Mouse (Mus musculus): ENCODE measurements around the gene Agap1. TPM values are rescaled to one million over a fixed set of nuclear protein-coding genes. Genes with fewer than 3 reads are reported as not detected.

The Agap1 gene
- 7.7 and 8.9 TPM in 2 replicates for polyA plus RNA-seq (2015; fragmentation: Nextera tagmentation; extraction: Ambion mirVana)

- peaks cover 19% of the 10 kb centered on the region for H3K4me1 ChIP-seq (ENCODE audit: insufficient read depth, low read length)
- ATAC-seq (ENCODE audit: low FRiP score, low TSS enrichment) = peak; percentile 97
Measured at GRCm38 (mm10) chr1:89454196-89455123, at the start of gene Agap1. TSS of gene Agap1 (plus strand) at chr1:89454806.

GRCm38 (mm10) chr1:89405991-89406390 lies 48.6 kb upstream of the Agap1 start:
- H3K9ac ChIP-seq (replicated peaks; ENCODE audit: low read length) = no peak overlapping the region
- no peaks in the 10 kb centered on the region for H3K9me3 ChIP-seq (ENCODE audit: low read length)
- H3K4me1 ChIP-seq (ENCODE audit: insufficient read depth, low read length) = no peaks in the 10 kb centered on the region
- no peak overlapping the region for H3K4me2 ChIP-seq (replicated peaks; ENCODE audit: low read depth, low read length)
- no peaks in the 10 kb centered on the region for H3K27me3 ChIP-seq (ENCODE audit: insufficient read depth, low read length)
- H3K27ac ChIP-seq (ENCODE audit: low read length) = no peak overlapping the region
- no peak for ATAC-seq (ENCODE audit: low FRiP score, low TSS enrichment)
- H3K36me3 ChIP-seq (ENCODE audit: insufficient read depth, low read length) = no peaks in the 10 kb centered on the region
- 53% methylated on average over 6 of the region's 6 CpGs for WGBS
- H3K4me3 ChIP-seq (ENCODE audit: low read length) = no peak overlapping the region

More at GRCm38 (mm10) chr1:89454196-89455123, at the start of gene Agap1:
- WGBS = under 1% methylated on average over 97 of the region's 118 CpGs
- Histone ChIP-seq H3K27me3 (ENCODE audit: insufficient read depth, low read length) (no peaks in the 10 kb centered on the region), H3K9me3 (ENCODE audit: low read length) (peaks cover 6% of the 10 kb centered on the region), H3K36me3 (ENCODE audit: insufficient read depth, low read length) (no peaks in the 10 kb centered on the region), H3K4me3 (ENCODE audit: low read length) (peak within 1 kb of the TSS; percentile 77), H3K9ac (replicated peaks; ENCODE audit: low read length) (peak within 1 kb of the TSS; percentile 84), H3K4me2 (replicated peaks; ENCODE audit: low read depth, low read length) (peak within 1 kb of the TSS; percentile 80), H3K27ac (ENCODE audit: low read length) (peak within 1 kb of the TSS; percentile 67)

GRCm38 (mm10) chr1:89407986-89408385 lies 46.6 kb upstream of the Agap1 start:
- 88% methylated on average over 8 of the region's 8 CpGs for WGBS
- H3K4me3 ChIP-seq (ENCODE audit: low read length) = no peak overlapping the region
- ATAC-seq (ENCODE audit: low FRiP score, low TSS enrichment) = no peak
- H3K4me2 ChIP-seq (replicated peaks; ENCODE audit: low read depth, low read length) = no peak overlapping the region
- no peaks in the 10 kb centered on the region for H3K27me3 ChIP-seq (ENCODE audit: insufficient read depth, low read length)
- no peaks in the 10 kb centered on the region for H3K9me3 ChIP-seq (ENCODE audit: low read length)
- no peak overlapping the region for H3K9ac ChIP-seq (replicated peaks; ENCODE audit: low read length)
- no peak overlapping the region for H3K27ac ChIP-seq (ENCODE audit: low read length)
- no peaks in the 10 kb centered on the region for H3K36me3 ChIP-seq (ENCODE audit: insufficient read depth, low read length)
- no peaks in the 10 kb centered on the region for H3K4me1 ChIP-seq (ENCODE audit: insufficient read depth, low read length)

- Histone ChIP-seq H3K27ac (ENCODE audit: low read length) (no peak overlapping the region), H3K4me3 (ENCODE audit: low read length) (no peak overlapping the region), H3K9me3 (ENCODE audit: low read length) (no peaks in the 10 kb centered on the region), H3K27me3 (ENCODE audit: insufficient read depth, low read length) (no peaks in the 10 kb centered on the region), H3K9ac (replicated peaks; ENCODE audit: low read length) (no peak overlapping the region), H3K4me1 (ENCODE audit: insufficient read depth, low read length) (no peaks in the 10 kb centered on the region), H3K36me3 (ENCODE audit: insufficient read depth, low read length) (no peaks in the 10 kb centered on the region), H3K4me2 (replicated peaks; ENCODE audit: low read depth, low read length) (no peak overlapping the region)
- ATAC-seq (ENCODE audit: low FRiP score, low TSS enrichment) = no peak
- 74% methylated on average over 2 of the region's 2 CpGs for WGBS
Measured at GRCm38 (mm10) chr1:89413122-89413521, 41.5 kb upstream of the Agap1 start.

GRCm38 (mm10) chr1:89414563-89414962 lies 40.0 kb upstream of the Agap1 start:
- H3K27ac ChIP-seq (ENCODE audit: low read length) = no peak overlapping the region
- no peak for ATAC-seq (ENCODE audit: low FRiP score, low TSS enrichment)
- no peaks in the 10 kb centered on the region for H3K36me3 ChIP-seq (ENCODE audit: insufficient read depth, low read length)
- no peaks in the 10 kb centered on the region for H3K4me1 ChIP-seq (ENCODE audit: insufficient read depth, low read length)
- no peak overlapping the region for H3K4me3 ChIP-seq (ENCODE audit: low read length)
- no peak overlapping the region for H3K9ac ChIP-seq (replicated peaks; ENCODE audit: low read length)
- H3K27me3 ChIP-seq (ENCODE audit: insufficient read depth, low read length) = no peaks in the 10 kb centered on the region
- H3K9me3 ChIP-seq (ENCODE audit: low read length) = no peaks in the 10 kb centered on the region
- 65% methylated on average over 9 of the region's 9 CpGs for WGBS
- no peak overlapping the region for H3K4me2 ChIP-seq (replicated peaks; ENCODE audit: low read depth, low read length)

GRCm38 (mm10) chr1:89416929-89417328 lies 37.7 kb upstream of the Agap1 start:
- no peak overlapping the region for H3K27ac ChIP-seq (ENCODE audit: low read length)
- H3K4me1 ChIP-seq (ENCODE audit: insufficient read depth, low read length) = no peaks in the 10 kb centered on the region
- no peak overlapping the region for H3K4me3 ChIP-seq (ENCODE audit: low read length)
- ATAC-seq (ENCODE audit: low FRiP score, low TSS enrichment) = no peak
- WGBS = 21% methylated on average over 5 of the region's 5 CpGs
- no peak overlapping the region for H3K9ac ChIP-seq (replicated peaks; ENCODE audit: low read length)
- H3K9me3 ChIP-seq (ENCODE audit: low read length) = no peaks in the 10 kb centered on the region
- no peaks in the 10 kb centered on the region for H3K27me3 ChIP-seq (ENCODE audit: insufficient read depth, low read length)
- H3K36me3 ChIP-seq (ENCODE audit: insufficient read depth, low read length) = no peaks in the 10 kb centered on the region
- no peak overlapping the region for H3K4me2 ChIP-seq (replicated peaks; ENCODE audit: low read depth, low read length)

- ATAC-seq (ENCODE audit: low FRiP score, low TSS enrichment) = no peak
- no peaks in the 10 kb centered on the region for H3K27me3 ChIP-seq (ENCODE audit: insufficient read depth, low read length)
Measured at GRCm38 (mm10) chr1:89420642-89421041, 34.0 kb upstream of the Agap1 start.

GRCm38 (mm10) chr1:89421401-89421800 lies 33.2 kb upstream of the Agap1 start:
- ATAC-seq (ENCODE audit: low FRiP score, low TSS enrichment) = no peak
- Histone ChIP-seq H3K4me3 (ENCODE audit: low read length) (no peak overlapping the region), H3K4me2 (replicated peaks; ENCODE audit: low read depth, low read length) (no peak overlapping the region), H3K27me3 (ENCODE audit: insufficient read depth, low read length) (no peaks in the 10 kb centered on the region), H3K9ac (replicated peaks; ENCODE audit: low read length) (no peak overlapping the region), H3K36me3 (ENCODE audit: insufficient read depth, low read length) (no peaks in the 10 kb centered on the region), H3K9me3 (ENCODE audit: low read length) (no peaks in the 10 kb centered on the region), H3K27ac (ENCODE audit: low read length) (no peak overlapping the region), H3K4me1 (ENCODE audit: insufficient read depth, low read length) (no peaks in the 10 kb centered on the region)
- 69% methylated on average over 4 of the region's 4 CpGs for WGBS

More at GRCm38 (mm10) chr1:89420642-89421041, 34.0 kb upstream of the Agap1 start:
- Histone ChIP-seq H3K4me3 (ENCODE audit: low read length) (no peak overlapping the region), H3K27ac (ENCODE audit: low read length) (no peak overlapping the region), H3K4me1 (ENCODE audit: insufficient read depth, low read length) (no peaks in the 10 kb centered on the region), H3K36me3 (ENCODE audit: insufficient read depth, low read length) (no peaks in the 10 kb centered on the region), H3K4me2 (replicated peaks; ENCODE audit: low read depth, low read length) (no peak overlapping the region), H3K9ac (replicated peaks; ENCODE audit: low read length) (no peak overlapping the region), H3K9me3 (ENCODE audit: low read length) (no peaks in the 10 kb centered on the region)
- WGBS = 68% methylated on average over 11 of the region's 11 CpGs

- Histone ChIP-seq H3K27ac (ENCODE audit: low read length) (no peak overlapping the region), H3K27me3 (ENCODE audit: insufficient read depth, low read length) (no peaks in the 10 kb centered on the region), H3K9me3 (ENCODE audit: low read length) (peaks cover 2% of the 10 kb centered on the region; the same call in 1 of the 2 replicates), H3K36me3 (ENCODE audit: insufficient read depth, low read length) (no peaks in the 10 kb centered on the region), H3K4me2 (replicated peaks; ENCODE audit: low read depth, low read length) (no peak overlapping the region), H3K9ac (replicated peaks; ENCODE audit: low read length) (no peak overlapping the region), H3K4me1 (ENCODE audit: insufficient read depth, low read length) (no peaks in the 10 kb centered on the region), H3K4me3 (ENCODE audit: low read length) (no peak overlapping the region)
- 68% methylated on average over 6 of the region's 6 CpGs for WGBS
- ATAC-seq (ENCODE audit: low FRiP score, low TSS enrichment) = no peak
Measured at GRCm38 (mm10) chr1:89424563-89424962, 30.0 kb upstream of the Agap1 start.

- no peak for ATAC-seq (ENCODE audit: low FRiP score, low TSS enrichment)
- Histone ChIP-seq H3K9ac (replicated peaks; ENCODE audit: low read length) (no peak overlapping the region), H3K4me2 (replicated peaks; ENCODE audit: low read depth, low read length) (no peak overlapping the region), H3K9me3 (ENCODE audit: low read length) (peaks cover 2% of the 10 kb centered on the region; the same call in 1 of the 2 replicates), H3K27ac (ENCODE audit: low read length) (no peak overlapping the region), H3K4me3 (ENCODE audit: low read length) (no peak overlapping the region), H3K4me1 (ENCODE audit: insufficient read depth, low read length) (no peaks in the 10 kb centered on the region), H3K36me3 (ENCODE audit: insufficient read depth, low read length) (no peaks in the 10 kb centered on the region), H3K27me3 (ENCODE audit: insufficient read depth, low read length) (no peaks in the 10 kb centered on the region)
- 64% methylated on average over 8 of the region's 8 CpGs for WGBS
Measured at GRCm38 (mm10) chr1:89426137-89426536, 28.5 kb upstream of the Agap1 start.
